Mouse (Mus musculus) midbrain, embryonic 14.5 days (tissue): ENCODE measurements at regions not wholly inside any gene's neighbourhood (a gene's known extent, or its start where the extent isn't known, plus 50 kb on each side); places are given as distances from the start of the nearest gene placed in this dataset.

Experiments
- ATAC-seq: fragments of 200-750 bp; cut with Nextera tagmentation; 2 replicates; pipeline ENCODE4 v1.8.0; 2017; ENCODE audit warnings: moderate number of reproducible peaks, moderate library complexity; ENCODE audit not compliant: low FRiP score, low TSS enrichment
- DNase-seq: peaks from one replicate; pipeline ENCODE4 v3.0.0-alpha.2; 2015
- H3K27ac ChIP-seq: fragments of 300-500 bp; sonication (generic); replicated peaks from 2 replicates; pipeline ENCODE4 v1.5.1; 2014; ENCODE audit warnings: mild to moderate bottlenecking, low read depth, low read length, moderate library complexity
- H3K27me3 ChIP-seq: fragments of 300-500 bp; sonication (generic); 2 replicates; pipeline ENCODE4 v1.6.1; 2014; ENCODE audit warnings: low read length, control low read depth, mixed read lengths; ENCODE audit not compliant: control insufficient read depth, insufficient read depth
- H3K36me3 ChIP-seq: fragments of 300-500 bp; sonication (generic); 2 replicates; pipeline ENCODE4 v1.6.1; 2014; ENCODE audit warnings: low read length, control low read depth; ENCODE audit not compliant: control insufficient read depth, insufficient read depth
- H3K4me1 ChIP-seq: fragments of 300-500 bp; sonication (generic); 2 replicates; pipeline ENCODE4 v1.6.1; 2014; ENCODE audit warnings: mild to moderate bottlenecking, antibody characterized with exemption, low read length, control low read depth; ENCODE audit not compliant: control insufficient read depth, insufficient read depth
- H3K4me2 ChIP-seq: fragments of 300-500 bp; sonication (generic); 2 replicates; pipeline ENCODE4 v1.6.1; 2014; ENCODE audit warnings: mild to moderate bottlenecking, low read length, moderate library complexity
- H3K4me3 ChIP-seq: fragments of 300-500 bp; sonication (generic); replicated peaks from 2 replicates; pipeline ENCODE4 v1.5.1; 2014; ENCODE audit warnings: low read depth, low read length
- H3K9ac ChIP-seq: fragments of 300-500 bp; sonication (generic); replicated peaks from 2 replicates; pipeline ENCODE4 v1.6.1; 2014; ENCODE audit warnings: mild to moderate bottlenecking, low read length, moderate library complexity
- H3K9me3 ChIP-seq: fragments of 300-500 bp; sonication (generic); 2 replicates; pipeline ENCODE4 v1.6.1; 2016; ENCODE audit warnings: low read length, control low read depth, mixed read lengths; ENCODE audit not compliant: control insufficient read depth
- WGBS: fragments of 180-500 bp; shearing (Covaris S2); extraction: QIAGEN DNeasy Blood & Tissue Kit; methylation state at CpG from one replicate; pipeline ENCODE4 v1.1.7; 2014; 5-methylcytosine and 5-hydroxymethylcytosine counted together

DNA sequence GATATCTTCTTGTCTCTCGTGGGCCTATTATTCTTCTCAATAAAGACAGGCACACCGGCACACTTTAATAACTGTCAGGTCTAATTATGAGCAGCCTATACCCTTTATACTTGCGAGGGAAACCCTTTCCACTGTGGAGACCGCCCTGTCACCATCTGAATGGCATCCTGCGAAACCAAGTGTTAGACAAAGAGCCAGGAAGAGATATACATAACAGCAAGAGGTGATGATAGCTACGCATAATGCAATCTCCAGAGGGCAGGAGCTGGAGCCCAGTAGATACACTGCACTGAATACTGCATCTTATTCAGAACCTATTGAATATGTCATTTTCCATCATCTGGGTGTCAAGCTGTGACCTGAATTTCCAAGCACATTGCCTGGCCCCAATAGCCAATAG lies 187.7 kb downstream of the Kit start:
- DNase-seq (no peak), ATAC-seq (no peak)
- no peak overlapping the region for H3K9ac ChIP-seq
- H3K4me1 ChIP-seq: 0 out of 2 replicates have a peak, but pooled peaks cover 7% of the 10 kb centered on the region
- H3K27me3 ChIP-seq: no peaks in the 10 kb centered on the region
- H3K9me3 ChIP-seq: no peaks in the 10 kb centered on the region
- no peak overlapping the region for H3K4me3 ChIP-seq
- WGBS: 37% methylated on average over 6 of the region's 6 CpGs
- H3K27ac ChIP-seq: no peak overlapping the region
- H3K36me3 ChIP-seq: no peaks in the 10 kb centered on the region
- no peak overlapping the region for H3K4me2 ChIP-seq

- ATAC-seq (no peak), DNase-seq (no peak)
- H3K27ac ChIP-seq: no peak overlapping the region; the same call in 1 of the 2 replicates
- H3K4me1 ChIP-seq: 0 out of 2 replicates have a peak, but pooled peaks cover 7% of the 10 kb centered on the region
- H3K9ac ChIP-seq: no peak overlapping the region
- H3K27me3 ChIP-seq: no peaks in the 10 kb centered on the region
- H3K36me3 ChIP-seq: no peaks in the 10 kb centered on the region
- 77% methylated on average over 11 of the region's 11 CpGs for WGBS
- H3K4me2 ChIP-seq: no peak overlapping the region
- H3K9me3 ChIP-seq: no peaks in the 10 kb centered on the region
- H3K4me3 ChIP-seq: no peak overlapping the region
These were observed 187.0 kb downstream of the Kit start for GRCm38 (mm10) chr5:75761459-75762310.

GRCm38 (mm10) chr5:75756168-75756567 lies 181.5 kb downstream of the Kit start:
- DNase-seq: no peak
- Histone ChIP-seq H3K36me3 (no peaks in the 10 kb centered on the region), H3K27me3 (no peaks in the 10 kb centered on the region), H3K4me2 (no peak overlapping the region), H3K9ac (no peak overlapping the region), H3K4me3 (no peak overlapping the region), H3K9me3 (no peaks in the 10 kb centered on the region), H3K27ac (no peak overlapping the region), H3K4me1 (0 out of 2 replicates have a peak, but pooled peaks cover 4% of the 10 kb centered on the region)
- WGBS: 64% methylated on average over 7 of the region's 7 CpGs
- no peak for ATAC-seq

DNA sequence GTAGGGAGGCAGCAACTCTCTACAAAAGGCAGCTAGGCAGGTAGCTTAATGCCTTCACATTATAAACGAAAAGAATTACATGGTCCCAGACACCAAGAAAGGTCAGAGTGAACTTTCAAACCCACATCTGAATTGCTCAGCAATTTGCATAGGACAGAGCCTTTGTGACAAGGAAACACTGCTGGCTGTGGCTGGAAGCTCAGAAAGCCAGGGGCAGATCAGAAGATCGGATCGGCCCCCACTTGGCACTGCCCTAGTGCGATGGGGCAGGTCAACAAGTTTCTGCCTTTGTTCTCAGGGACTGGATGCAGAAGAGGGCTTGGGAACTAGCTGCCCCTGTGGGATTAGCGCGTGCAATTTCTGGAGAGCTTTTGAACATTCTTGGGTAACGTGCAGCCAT lies 179.6 kb downstream of the Kit start:
- no peak for ATAC-seq
- Histone ChIP-seq H3K4me1 (0 out of 2 replicates have a peak, but pooled peaks cover 4% of the 10 kb centered on the region), H3K36me3 (no peaks in the 10 kb centered on the region), H3K27ac (no peak overlapping the region), H3K4me3 (no peak overlapping the region), H3K4me2 (no peak overlapping the region), H3K9me3 (no peaks in the 10 kb centered on the region), H3K27me3 (no peaks in the 10 kb centered on the region), H3K9ac (no peak overlapping the region)
- no peak for DNase-seq
- 35% methylated on average over 7 of the region's 7 CpGs for WGBS

- Histone ChIP-seq H3K4me3 (no peak overlapping the region), H3K27me3 (no peaks in the 10 kb centered on the region), H3K36me3 (no peaks in the 10 kb centered on the region), H3K9ac (no peak overlapping the region), H3K9me3 (no peaks in the 10 kb centered on the region), H3K27ac (no peak overlapping the region), H3K4me2 (no peak overlapping the region), H3K4me1 (peaks cover 7% of the 10 kb centered on the region; the same call in 1 of the 2 replicates)
- WGBS: 88% methylated on average over 9 of the region's 9 CpGs
- DNase-seq (no peak), ATAC-seq (no peak)
These were observed 170.6 kb downstream of the Kit start for GRCm38 (mm10) chr5:75745311-75745710.

GRCm38 (mm10) chr5:75744475-75745045 lies 169.8 kb downstream of the Kit start:
- DNase-seq (no peak), ATAC-seq (no peak)
- Histone ChIP-seq H3K4me3 (no peak overlapping the region), H3K4me1 (peaks cover 13% of the 10 kb centered on the region; the same call in 1 of the 2 replicates), H3K36me3 (no peaks in the 10 kb centered on the region), H3K9me3 (no peaks in the 10 kb centered on the region), H3K27me3 (no peaks in the 10 kb centered on the region), H3K4me2 (no peak overlapping the region), H3K9ac (no peak overlapping the region), H3K27ac (no peak overlapping the region)
- 21% methylated on average over 6 of the region's 6 CpGs for WGBS

- no peak overlapping the region for H3K27ac ChIP-seq
- DNase-seq: no peak
- H3K9ac ChIP-seq: no peak overlapping the region
- H3K27me3 ChIP-seq: no peaks in the 10 kb centered on the region
- WGBS: 59% methylated on average over 8 of the region's 8 CpGs
- H3K36me3 ChIP-seq: no peaks in the 10 kb centered on the region
- H3K9me3 ChIP-seq: peaks cover 4% of the 10 kb centered on the region; the same call in 1 of the 2 replicates
- peaks cover 14% of the 10 kb centered on the region; the same call in 1 of the 2 replicates for H3K4me1 ChIP-seq
- H3K4me2 ChIP-seq: no peak overlapping the region
- no peak overlapping the region for H3K4me3 ChIP-seq
- ATAC-seq: no peak
These were observed 164.6 kb downstream of the Kit start for GRCm38 (mm10) chr5:75739336-75739735.

DNA sequence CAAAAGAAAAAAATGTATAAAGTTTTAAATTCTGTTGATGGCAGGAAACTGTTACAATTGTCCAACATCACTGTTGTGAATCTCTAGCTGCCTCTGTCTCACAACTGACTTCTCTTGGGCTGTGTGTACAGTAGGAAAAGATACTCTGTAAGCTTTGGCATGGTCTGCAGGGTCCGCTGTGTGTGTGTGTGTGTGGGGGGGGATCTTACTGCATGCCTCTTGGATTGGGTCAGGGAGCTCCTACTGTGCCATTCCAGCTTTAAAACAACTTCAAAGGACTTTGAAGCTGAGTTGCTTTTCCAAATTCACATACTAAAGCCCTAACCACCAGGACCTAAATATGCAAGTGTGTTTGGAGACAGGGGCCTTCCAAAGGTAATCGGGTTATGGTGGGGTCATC lies 163.7 kb downstream of the Kit start:
- H3K36me3 ChIP-seq: no peaks in the 10 kb centered on the region
- H3K27ac ChIP-seq: no peak overlapping the region
- DNase-seq (no peak), ATAC-seq (no peak)
- 73% methylated on average over 2 of the region's 2 CpGs for WGBS
- H3K9me3 ChIP-seq: peaks cover 4% of the 10 kb centered on the region; the same call in 1 of the 2 replicates
- H3K4me2 ChIP-seq: no peak overlapping the region
- H3K4me3 ChIP-seq: no peak overlapping the region
- H3K27me3 ChIP-seq: no peaks in the 10 kb centered on the region
- H3K4me1 ChIP-seq: peaks cover 14% of the 10 kb centered on the region; the same call in 1 of the 2 replicates
- no peak overlapping the region for H3K9ac ChIP-seq
